Mouse (Mus musculus): ENCODE measurements around the gene Pitpnc1.

Gene Pitpnc1

DNA sequence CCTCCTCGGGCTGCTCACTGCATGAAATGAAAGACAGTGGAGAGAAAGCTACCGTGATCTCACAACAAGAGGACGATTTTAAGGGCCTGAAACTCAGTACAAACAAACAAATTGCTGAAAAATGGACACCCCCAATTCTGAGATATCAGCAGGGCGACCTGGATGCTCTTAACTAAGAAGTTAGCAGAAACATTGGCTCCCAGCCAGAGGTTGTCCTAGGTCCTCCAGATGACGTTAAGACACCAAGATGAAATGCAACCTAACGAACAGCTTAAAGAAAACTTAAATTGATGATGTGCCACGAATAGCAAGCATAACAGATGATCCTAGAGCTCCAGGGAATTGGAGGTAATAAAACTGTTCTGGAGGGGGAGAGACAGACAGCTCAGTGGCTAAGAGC is 69.7 kb downstream of the Pitpnc1 start:
- H3K9me3 ChIP-seq (ENCODE audit: low read length) = no peaks in the 10 kb centered on the region
- H3K4me3 ChIP-seq (replicated peaks; ENCODE audit: low read length) = no peak overlapping the region
- peaks cover 25% of the 10 kb centered on the region for H3K36me3 ChIP-seq (ENCODE audit: insufficient read depth, low read length)
- H3K27me3 ChIP-seq (ENCODE audit: insufficient read depth, low read length) = no peaks in the 10 kb centered on the region
- peaks cover 90% of the 10 kb centered on the region for H3K4me1 ChIP-seq (replicated peaks; ENCODE audit: low read depth, low read length)
- TF ChIP-seq POU5F1 (IDR thresholded peaks at IDR 0.05; ENCODE audit: borderline replicate concordance, low read length) (no peak), CTCF (conservative IDR thresholded peaks at IDR 0.05; ENCODE audit: low read length) (no peak), NANOG (IDR thresholded peaks at IDR 0.05; ENCODE audit: borderline replicate concordance, low read length) (no peak)

DNA sequence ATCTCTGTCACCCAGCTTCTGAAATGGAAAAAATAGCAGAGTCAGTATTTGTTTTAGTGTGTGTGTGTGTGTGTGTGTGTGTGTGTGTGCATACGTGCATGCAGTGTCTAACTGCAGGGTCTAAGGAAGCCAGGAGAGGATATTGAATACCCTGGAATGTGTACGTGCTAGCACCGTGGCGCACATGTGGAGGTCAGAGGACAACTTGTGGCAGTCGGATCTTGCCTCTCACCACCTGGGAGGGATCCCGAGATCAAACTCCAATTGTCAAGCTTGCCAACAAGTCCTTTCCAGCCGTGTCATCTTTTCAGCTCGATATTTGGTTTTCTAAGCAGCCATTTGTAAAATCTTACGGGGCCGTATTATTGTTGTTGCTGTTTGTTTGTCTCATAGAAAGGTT is 70.5 kb downstream of the Pitpnc1 start:
- Histone ChIP-seq H3K9me3 (ENCODE audit: low read length) (no peaks in the 10 kb centered on the region), H3K4me3 (replicated peaks; ENCODE audit: low read length) (no peak overlapping the region), H3K36me3 (ENCODE audit: insufficient read depth, low read length) (peaks cover 25% of the 10 kb centered on the region), H3K4me1 (replicated peaks; ENCODE audit: low read depth, low read length) (peaks cover 90% of the 10 kb centered on the region), H3K27me3 (ENCODE audit: insufficient read depth, low read length) (no peaks in the 10 kb centered on the region)
- TF ChIP-seq CTCF (conservative IDR thresholded peaks at IDR 0.05; ENCODE audit: low read length) (no peak), NANOG (IDR thresholded peaks at IDR 0.05; ENCODE audit: borderline replicate concordance, low read length) (no peak), POU5F1 (IDR thresholded peaks at IDR 0.05; ENCODE audit: borderline replicate concordance, low read length) (no peak)

DNA sequence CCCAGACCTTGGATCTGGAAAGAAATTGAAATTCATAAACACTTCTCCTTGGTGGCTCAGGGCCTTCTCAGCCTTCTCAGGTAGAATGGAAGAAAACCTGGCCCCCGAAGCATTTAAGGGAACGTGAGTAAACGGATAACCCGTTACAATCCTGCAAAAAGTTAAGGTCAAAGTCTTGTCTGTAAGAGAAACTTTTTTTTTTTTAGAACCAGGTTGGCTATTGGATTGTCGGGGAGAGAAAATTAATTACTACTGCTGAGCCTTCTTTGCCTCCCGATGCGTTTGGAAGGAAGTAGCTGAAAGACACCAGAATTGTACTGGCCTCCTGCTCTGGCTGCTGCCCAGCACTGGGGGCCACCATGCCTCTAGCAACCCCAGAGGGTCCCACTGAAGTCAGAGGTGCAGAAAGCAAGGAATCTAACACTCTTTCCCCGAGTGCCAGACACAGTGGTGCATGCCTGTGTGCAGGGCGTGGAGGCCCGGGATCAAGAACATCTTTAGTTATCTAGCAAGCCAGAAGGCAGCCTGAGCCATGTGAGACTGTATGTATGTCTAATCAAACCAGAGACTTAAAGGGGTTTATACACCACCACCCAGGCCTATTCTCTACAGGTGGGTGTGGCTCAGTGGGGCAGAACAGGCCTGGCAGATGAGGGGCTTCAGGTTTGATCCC is 73.0 kb downstream of the Pitpnc1 start:
- H3K9me3 ChIP-seq (ENCODE audit: low read length) = no peaks in the 10 kb centered on the region
- no peak overlapping the region for H3K4me3 ChIP-seq (replicated peaks; ENCODE audit: low read length)
- H3K4me1 ChIP-seq (replicated peaks; ENCODE audit: low read depth, low read length) = peaks cover 90% of the 10 kb centered on the region
- H3K27me3 ChIP-seq (ENCODE audit: insufficient read depth, low read length) = no peaks in the 10 kb centered on the region
- peaks cover 29% of the 10 kb centered on the region for H3K36me3 ChIP-seq (ENCODE audit: insufficient read depth, low read length)
- TF ChIP-seq CTCF (conservative IDR thresholded peaks at IDR 0.05; ENCODE audit: low read length) = no peak
- TF ChIP-seq NANOG (IDR thresholded peaks at IDR 0.05; ENCODE audit: borderline replicate concordance, low read length) = no peak
- TF ChIP-seq POU5F1 (IDR thresholded peaks at IDR 0.05; ENCODE audit: borderline replicate concordance, low read length) = no peak

DNA sequence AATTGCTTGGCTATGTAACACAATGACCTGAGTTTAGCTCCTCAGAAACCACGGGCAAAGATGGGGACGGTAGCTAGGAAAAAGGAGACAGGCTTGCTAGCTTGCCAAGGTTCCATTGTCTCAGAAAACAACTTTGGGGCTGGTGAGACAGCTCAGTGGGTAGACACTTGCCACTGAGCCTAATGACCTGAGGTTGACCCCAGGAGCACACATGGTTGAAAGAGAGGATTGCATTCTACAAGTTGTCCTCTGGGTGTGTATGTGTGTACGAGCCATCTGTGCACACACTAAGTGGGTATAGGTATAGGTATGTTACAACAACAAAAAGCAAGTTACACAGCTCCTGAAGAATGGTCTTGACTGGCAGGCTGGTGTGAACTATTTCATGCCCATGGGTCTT is 76.3 kb downstream of the Pitpnc1 start:
- Histone ChIP-seq H3K27me3 (ENCODE audit: insufficient read depth, low read length) (no peaks in the 10 kb centered on the region), H3K4me3 (replicated peaks; ENCODE audit: low read length) (no peak overlapping the region), H3K9me3 (ENCODE audit: low read length) (no peaks in the 10 kb centered on the region), H3K36me3 (ENCODE audit: insufficient read depth, low read length) (peaks cover 11% of the 10 kb centered on the region), H3K4me1 (replicated peaks; ENCODE audit: low read depth, low read length) (peaks cover 89% of the 10 kb centered on the region)
- no peak for TF ChIP-seq POU5F1 (IDR thresholded peaks at IDR 0.05; ENCODE audit: borderline replicate concordance, low read length)
- no peak for TF ChIP-seq CTCF (conservative IDR thresholded peaks at IDR 0.05; ENCODE audit: low read length)
- TF ChIP-seq NANOG (IDR thresholded peaks at IDR 0.05; ENCODE audit: borderline replicate concordance, low read length) = no peak

DNA sequence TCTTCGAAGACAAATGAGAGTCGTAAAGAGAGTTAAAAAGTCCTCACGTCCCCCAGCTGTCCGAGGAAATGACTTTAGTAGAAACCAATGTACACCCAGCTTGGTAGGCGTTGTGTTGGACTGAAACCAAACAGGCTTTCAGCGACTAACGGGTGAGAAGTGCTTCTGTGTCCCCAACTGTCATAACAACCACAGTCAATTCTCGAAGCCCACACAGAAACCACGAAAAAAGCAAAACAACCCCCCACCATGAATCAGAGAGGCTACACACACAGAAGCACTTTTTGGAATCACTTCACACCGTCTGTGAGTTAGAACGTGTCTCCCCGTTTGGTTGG is 76.7 kb downstream of the Pitpnc1 start:
- H3K4me1 ChIP-seq (replicated peaks; ENCODE audit: low read depth, low read length) = peaks cover 92% of the 10 kb centered on the region
- no peaks in the 10 kb centered on the region for H3K27me3 ChIP-seq (ENCODE audit: insufficient read depth, low read length)
- no peak overlapping the region for H3K4me3 ChIP-seq (replicated peaks; ENCODE audit: low read length)
- no peak for TF ChIP-seq CTCF (conservative IDR thresholded peaks at IDR 0.05; ENCODE audit: low read length)
- no peak for TF ChIP-seq POU5F1 (IDR thresholded peaks at IDR 0.05; ENCODE audit: borderline replicate concordance, low read length)
- TF ChIP-seq NANOG (IDR thresholded peaks at IDR 0.05; ENCODE audit: borderline replicate concordance, low read length) = no peak
- H3K9me3 ChIP-seq (ENCODE audit: low read length) = no peaks in the 10 kb centered on the region
- H3K36me3 ChIP-seq (ENCODE audit: insufficient read depth, low read length) = peaks cover 6% of the 10 kb centered on the region

DNA sequence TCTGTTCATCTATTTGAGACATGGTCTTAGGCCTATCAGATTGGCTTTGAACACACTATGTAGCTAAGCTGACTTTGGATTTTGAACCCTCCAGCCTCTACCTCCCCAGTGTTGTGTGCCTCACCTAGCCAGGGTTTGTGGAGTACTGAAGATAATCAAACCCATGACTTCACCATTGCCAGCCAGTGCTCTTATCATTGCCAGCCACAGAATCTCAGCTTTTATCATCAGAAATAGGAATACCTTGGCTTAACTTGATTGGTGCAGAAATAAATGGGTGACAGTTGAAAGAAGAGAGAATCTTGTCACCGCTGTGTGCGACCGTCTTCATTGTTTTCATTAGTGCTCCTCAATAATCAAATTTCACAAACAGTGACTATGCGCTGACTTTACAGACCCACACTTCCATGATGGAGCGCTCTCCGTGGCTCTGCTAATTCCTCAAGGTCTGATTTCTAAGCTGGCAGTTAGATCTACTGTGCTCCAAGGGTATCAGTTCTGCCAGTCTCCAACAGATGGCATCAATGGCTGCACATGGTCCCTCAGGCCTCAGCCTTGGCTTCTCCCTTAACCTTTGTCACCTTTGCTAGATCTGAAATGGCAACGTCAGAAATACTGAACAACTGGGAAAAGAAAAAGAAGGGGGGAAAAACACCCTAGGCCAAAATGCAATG is 77.2 kb downstream of the Pitpnc1 start:
- H3K36me3 ChIP-seq (ENCODE audit: insufficient read depth, low read length) = peaks cover 4% of the 10 kb centered on the region; the same call in 1 of the 2 replicates
- TF ChIP-seq POU5F1 (IDR thresholded peaks at IDR 0.05; ENCODE audit: borderline replicate concordance, low read length) = no peak
- TF ChIP-seq NANOG (IDR thresholded peaks at IDR 0.05; ENCODE audit: borderline replicate concordance, low read length) = no peak
- no peak for TF ChIP-seq CTCF (conservative IDR thresholded peaks at IDR 0.05; ENCODE audit: low read length)
- H3K4me3 ChIP-seq (replicated peaks; ENCODE audit: low read length) = no peak overlapping the region
- no peaks in the 10 kb centered on the region for H3K9me3 ChIP-seq (ENCODE audit: low read length)
- H3K4me1 ChIP-seq (replicated peaks; ENCODE audit: low read depth, low read length) = peaks cover 96% of the 10 kb centered on the region
- no peaks in the 10 kb centered on the region for H3K27me3 ChIP-seq (ENCODE audit: insufficient read depth, low read length)

DNA sequence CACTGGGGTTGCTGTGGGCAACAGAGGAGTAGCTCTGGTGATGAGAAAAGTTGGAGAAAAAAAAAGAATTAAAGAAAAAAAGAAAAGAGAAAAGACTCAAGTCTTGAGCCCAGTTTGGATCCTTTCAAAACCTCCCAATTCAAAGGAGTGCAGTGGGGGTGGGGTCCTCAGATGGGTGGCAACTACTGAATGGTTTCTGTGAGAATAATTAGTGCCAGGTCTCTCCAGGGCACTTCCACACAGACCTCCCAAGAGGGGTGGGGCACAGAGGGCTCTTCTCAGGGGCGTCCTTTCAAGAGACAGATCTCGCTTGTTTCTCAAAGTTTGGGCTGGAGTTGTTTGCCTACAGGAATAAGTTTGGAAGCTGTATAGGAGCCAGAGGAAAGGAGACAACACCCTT is 80.0 kb downstream of the Pitpnc1 start:
- peaks cover 94% of the 10 kb centered on the region for H3K4me1 ChIP-seq (replicated peaks; ENCODE audit: low read depth, low read length)

DNA sequence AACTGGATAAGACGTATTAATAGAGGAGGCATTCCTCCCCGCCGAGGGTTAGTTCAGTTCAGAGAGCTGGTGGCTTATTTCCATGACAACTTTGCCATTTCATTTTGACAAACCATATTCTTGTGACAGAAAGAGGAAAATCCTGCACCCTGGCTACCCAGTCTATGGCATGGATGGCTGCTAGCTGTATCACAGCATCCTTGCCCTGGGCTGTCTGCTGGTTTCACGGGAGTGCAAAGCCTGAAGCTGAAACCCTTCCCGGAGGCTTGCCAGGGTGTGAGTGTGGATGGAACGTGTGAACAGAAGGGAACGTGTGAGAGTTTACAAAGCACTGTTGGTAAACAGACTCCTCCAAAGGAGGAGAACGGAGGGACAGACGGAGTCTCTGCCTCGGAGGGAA is 80.5 kb downstream of the Pitpnc1 start:
- H3K27me3 ChIP-seq (ENCODE audit: insufficient read depth, low read length) = no peaks in the 10 kb centered on the region
- H3K4me3 ChIP-seq (replicated peaks; ENCODE audit: low read length) = no peak overlapping the region
- TF ChIP-seq POU5F1 (IDR thresholded peaks at IDR 0.05; ENCODE audit: borderline replicate concordance, low read length) (no peak), NANOG (IDR thresholded peaks at IDR 0.05; ENCODE audit: borderline replicate concordance, low read length) (no peak), CTCF (conservative IDR thresholded peaks at IDR 0.05; ENCODE audit: low read length) (no peak)
- H3K4me1 ChIP-seq (replicated peaks; ENCODE audit: low read depth, low read length) = peaks cover 94% of the 10 kb centered on the region
- H3K36me3 ChIP-seq (ENCODE audit: insufficient read depth, low read length) = peaks cover 4% of the 10 kb centered on the region; the same call in 1 of the 2 replicates
- H3K9me3 ChIP-seq (ENCODE audit: low read length) = no peaks in the 10 kb centered on the region

More for the DNA sequence above, 80.0 kb downstream of the Pitpnc1 start:
- Histone ChIP-seq H3K36me3 (ENCODE audit: insufficient read depth, low read length) (peaks cover 4% of the 10 kb centered on the region; the same call in 1 of the 2 replicates), H3K27me3 (ENCODE audit: insufficient read depth, low read length) (no peaks in the 10 kb centered on the region), H3K4me3 (replicated peaks; ENCODE audit: low read length) (peak overlapping the region; percentile 27; the same call in 1 of the 2 replicates), H3K9me3 (ENCODE audit: low read length) (no peaks in the 10 kb centered on the region)
- no peak for TF ChIP-seq CTCF (conservative IDR thresholded peaks at IDR 0.05; ENCODE audit: low read length)
- TF ChIP-seq POU5F1 (IDR thresholded peaks at IDR 0.05; ENCODE audit: borderline replicate concordance, low read length) = no peak

All from E14TG2a.4 (cell line).